Mouse (Mus musculus) left cerebral cortex, postnatal 25 days (tissue): Measurements from ENCODE around the gene Gm10638. TPM values are rescaled to one million over a fixed set of nuclear protein-coding genes. Genes with fewer than 3 reads are reported as not detected.

Experiments
- DNase-seq, 2 experiments: peaks; one replicate each; pipeline ENCODE4 v3.0.0; 2022; ENCODE audit warnings: low spot score in 2 of 2, mixed read lengths in 1 of 2
- intact Hi-C: fragments of 180-260 bp; cut with DNase I; formaldehyde crosslinking; loops from one replicate; pipeline ENCODE4 v1.15.1; 2025
- total RNA-seq, 2 experiments: library from RNA; stranded (reverse); gene quantifications; 2 replicates each; pipeline ENCODE4 v1.2.3; 2021

Gene Gm10638
- total RNA-seq, 2 experiments from 2014 or later = 3.2 to 3.4 TPM

DNA sequence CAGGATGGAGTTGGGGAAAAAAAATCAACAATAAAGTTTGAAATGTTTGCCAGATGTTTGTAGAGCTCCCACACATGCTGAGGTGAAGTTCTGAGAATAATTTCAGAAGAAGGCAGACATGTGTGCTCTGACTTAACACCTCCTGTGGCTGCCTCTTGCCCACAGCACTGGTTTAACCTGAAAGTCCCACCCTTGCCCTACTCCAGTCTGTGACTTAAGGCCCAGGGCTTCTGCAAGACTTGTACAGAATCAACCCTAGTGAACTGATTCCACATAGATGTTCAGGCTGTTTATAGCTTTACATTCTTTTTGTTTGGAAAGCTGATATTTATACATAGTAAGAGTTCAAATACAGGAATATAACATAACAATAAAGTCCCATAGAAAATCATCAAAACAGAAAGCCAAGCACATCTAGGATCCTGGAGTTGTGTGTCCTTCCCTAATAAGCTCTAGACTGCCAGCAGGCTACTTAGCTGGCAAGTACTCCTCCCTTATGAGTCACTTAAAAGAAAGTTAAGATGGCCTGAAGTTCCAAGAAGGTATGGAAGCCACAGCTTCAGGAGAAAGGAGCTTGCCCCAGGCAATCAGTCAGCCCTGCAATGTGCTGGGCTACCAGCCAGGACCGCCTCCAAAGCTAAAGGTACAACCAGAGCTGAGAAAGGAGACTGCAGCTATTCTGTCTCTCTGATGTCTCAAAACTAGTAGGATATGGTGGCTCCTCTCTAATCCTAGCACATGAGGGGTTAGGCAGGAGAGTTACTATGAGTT, 24.6 kb downstream of the Gm10638 start:
- DNase-seq = no peak
- intact Hi-C loops = no loop called here

DNA sequence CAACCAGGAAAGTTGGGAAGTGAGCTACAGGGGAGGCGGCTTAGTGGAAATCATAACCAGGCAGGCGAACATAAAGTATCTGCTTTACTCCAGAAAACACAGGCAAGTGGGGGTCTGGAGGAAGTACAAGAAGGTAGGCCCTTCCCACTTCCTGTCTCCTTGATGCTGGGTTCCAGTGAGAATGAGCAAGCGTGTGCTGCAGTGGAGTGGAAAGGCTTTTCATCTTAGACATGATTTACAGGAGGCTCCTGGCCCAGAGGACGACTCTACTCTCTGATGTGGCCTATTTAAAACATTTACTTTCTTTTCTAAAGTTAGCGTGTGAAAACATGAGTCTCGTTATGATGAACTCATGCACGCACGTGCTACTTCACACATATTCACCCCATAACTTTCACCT, 33.7 kb downstream of the Gm10638 start:
- no peak for DNase-seq
- intact Hi-C loops = no loop called here

DNA sequence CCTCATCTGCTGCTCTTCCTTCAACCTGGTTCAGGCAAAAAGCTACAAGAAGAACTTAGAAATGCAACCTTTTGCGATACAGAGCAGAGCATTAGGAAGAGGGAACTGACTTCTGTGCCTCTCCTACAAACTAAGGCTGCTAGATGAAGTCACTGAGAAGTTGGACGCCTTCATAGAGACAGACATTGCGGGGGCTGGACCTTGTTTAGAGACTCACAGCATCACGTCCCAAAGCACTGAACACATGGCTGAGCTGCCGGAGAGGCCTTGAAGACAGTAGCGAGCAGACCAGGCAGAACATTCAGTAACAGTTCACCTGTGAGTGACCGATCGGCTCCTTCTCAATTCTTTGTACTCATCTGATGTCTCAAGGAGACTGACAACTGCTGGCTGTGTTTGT, 35.6 kb downstream of the Gm10638 start:
- intact Hi-C loops = no loop called here
- DNase-seq = peak in 1 of 2 experiments; percentile 14

- intact Hi-C loops = no loop called here
- DNase-seq = no peak
Measured at GRCm38 (mm10) chr8:86786498-86786897, 41.0 kb downstream of the Gm10638 start.

DNA sequence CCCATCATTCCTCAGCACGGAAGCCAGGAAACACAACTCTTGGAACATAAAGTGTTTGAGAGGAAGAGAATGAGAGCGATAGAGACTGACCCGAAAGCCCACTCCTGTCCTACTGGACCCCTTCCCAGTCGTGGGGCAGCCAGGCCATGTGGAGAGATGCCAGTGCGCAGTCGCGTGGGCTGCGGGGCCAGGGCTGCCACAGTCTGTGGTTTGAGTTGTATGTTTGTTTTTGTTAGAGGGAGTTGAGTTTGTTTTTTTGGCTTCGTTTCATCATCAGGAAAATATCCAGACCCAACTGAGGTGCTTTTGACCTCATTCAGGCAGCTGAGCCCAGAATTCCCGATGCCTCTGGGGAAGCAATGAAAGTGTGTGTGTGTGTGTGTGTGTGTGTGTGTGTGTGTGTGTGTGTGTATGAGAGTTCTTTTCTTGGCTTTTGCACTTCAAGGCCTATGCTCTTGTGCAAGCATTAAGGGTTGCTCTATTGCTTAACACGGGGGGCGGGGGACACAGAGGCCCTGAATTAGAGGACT, 42.5 kb downstream of the Gm10638 start:
- intact Hi-C loops = no loop called here
- no peak for DNase-seq

DNA sequence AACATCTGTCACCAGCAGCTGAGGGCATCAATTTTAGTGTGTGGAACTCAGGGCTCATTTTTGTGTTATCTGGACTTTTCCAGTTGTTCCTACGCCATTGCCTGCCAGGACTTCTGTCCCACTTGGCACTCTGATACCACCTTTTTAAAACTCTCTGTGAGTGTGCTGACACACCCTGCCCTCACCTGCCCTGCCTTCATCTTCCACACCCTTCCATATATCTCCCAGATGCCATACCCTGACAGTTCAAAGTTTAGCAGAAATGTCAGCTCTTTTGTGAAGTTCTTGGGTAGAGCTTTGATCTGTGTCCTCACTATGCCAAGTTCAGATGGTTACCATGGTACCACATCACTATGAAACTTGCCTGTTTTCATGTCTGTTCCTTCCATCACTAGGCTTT, 44.1 kb downstream of the Gm10638 start:
- intact Hi-C loops = no loop called here
- DNase-seq = no peak

GRCm38 (mm10) chr8:86791542-86791941, 46.0 kb downstream of the Gm10638 start:
- no peak for DNase-seq
- intact Hi-C loops = no loop called here

DNA sequence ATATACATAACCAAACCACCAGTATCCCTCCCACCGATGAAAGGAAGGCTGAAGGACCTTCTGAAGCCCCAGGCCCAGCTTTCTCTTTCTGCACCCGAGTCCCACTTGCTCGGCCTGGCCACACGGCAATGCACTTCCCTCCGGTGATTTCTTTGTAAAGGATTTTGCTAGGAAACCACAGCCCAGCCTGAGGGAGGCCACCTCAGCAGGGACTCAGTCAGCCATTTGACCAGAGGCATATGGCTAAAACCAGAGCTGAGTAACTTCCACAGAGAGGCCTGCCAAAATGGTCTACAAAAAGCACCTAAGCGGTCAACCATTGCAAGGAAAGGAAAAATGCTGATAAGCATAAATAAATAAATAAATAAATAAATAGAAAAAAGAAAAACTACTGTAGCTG, 49.2 kb downstream of the Gm10638 start:
- no peak for DNase-seq
- intact Hi-C loops = no loop called here

Other genes with a start within 250 kb of the Gm10638 start
- under 1 TPM; 0.23 to 0.46 TPM for gene Abcc12, start 165.0 kb upstream of the Gm10638 start, total RNA-seq
- 10 to 100 TPM; 57.6 to 63.9 TPM for gene Lonp2, start 121.7 kb upstream of the Gm10638 start, total RNA-seq
- gene Siah1a, start 235 bp downstream of the Gm10638 start, total RNA-seq = 10 to 100 TPM; 28.6 to 32.1 TPM
- 10 to 100 TPM; 33.5 to 34.0 TPM for gene N4bp1, start 139.6 kb downstream of the Gm10638 start, total RNA-seq